Mouse (Mus musculus) right cerebral cortex, postnatal 4 days (tissue): ENCODE data around the gene Usp39.

ENCODE experiments used
- DNase-seq: peaks from one replicate; pipeline ENCODE4 v3.0.0-alpha.2; 2022

The Usp39 gene

GRCm38 (mm10) chr6:72289484-72289883 lies 55.5 kb downstream of the Usp39 start:
- DNase-seq, result no peak

- peak; percentile 56 for DNase-seq
Observed at GRCm38 (mm10) chr6:72283914-72284313, 61.1 kb downstream of the Usp39 start.

- DNase-seq, result no peak
Observed at GRCm38 (mm10) chr6:72280410-72280998, 64.5 kb downstream of the Usp39 start.

GRCm38 (mm10) chr6:72279505-72279904 lies 65.5 kb downstream of the Usp39 start:
- DNase-seq, result no peak

GRCm38 (mm10) chr6:72278835-72279234 lies 66.1 kb downstream of the Usp39 start:
- DNase-seq, result no peak

- DNase-seq, result no peak
Observed at GRCm38 (mm10) chr6:72277508-72278166, 67.3 kb downstream of the Usp39 start.

- DNase-seq, result no peak
Observed at GRCm38 (mm10) chr6:72276972-72277441, 68.0 kb downstream of the Usp39 start.

GRCm38 (mm10) chr6:72276141-72276540 lies 68.8 kb downstream of the Usp39 start:
- no peak for DNase-seq

GRCm38 (mm10) chr6:72275527-72275926 lies 69.5 kb downstream of the Usp39 start:
- no peak for DNase-seq

GRCm38 (mm10) chr6:72273153-72273552 lies 71.8 kb downstream of the Usp39 start:
- DNase-seq, result no peak

- DNase-seq, result no peak
Observed at GRCm38 (mm10) chr6:72272161-72272696, 72.8 kb downstream of the Usp39 start.

GRCm38 (mm10) chr6:72270952-72271519 lies 73.9 kb downstream of the Usp39 start:
- peak; percentile 36 for DNase-seq

GRCm38 (mm10) chr6:72270258-72270657 lies 74.7 kb downstream of the Usp39 start:
- no peak for DNase-seq
